Mouse (Mus musculus) hindbrain, embryonic 12.5 days (tissue): Measurements from ENCODE around the gene Foxs1. TPM values are rescaled to one million over a fixed set of nuclear protein-coding genes. Genes with fewer than 3 reads are reported as not detected.

ENCODE experiments used
- ATAC-seq: fragments of 200-750 bp; cut with Nextera tagmentation; 2 replicates; pipeline ENCODE4 v1.8.0; 2017; ENCODE audit warnings: moderate TSS enrichment; ENCODE audit not compliant: low FRiP score
- H3K27ac ChIP-seq: fragments of 300-500 bp; sonication (generic); 2 replicates; pipeline ENCODE4 v1.5.1; 2016; ENCODE audit warnings: mild to moderate bottlenecking
- H3K27me3 ChIP-seq: fragments of 300-500 bp; sonication (generic); 2 replicates; pipeline ENCODE4 v1.6.1; 2016; ENCODE audit warnings: mild to moderate bottlenecking
- H3K36me3 ChIP-seq: fragments of 300-500 bp; sonication (generic); 2 replicates; pipeline ENCODE4 v1.6.1; 2016; ENCODE audit warnings: mild to moderate bottlenecking
- H3K4me1 ChIP-seq: fragments of 300-500 bp; sonication (generic); 2 replicates; pipeline ENCODE4 v1.6.1; 2016
- H3K4me2 ChIP-seq: fragments of 300-500 bp; sonication (generic); replicated peaks from 2 replicates; pipeline ENCODE4 v1.6.1; 2016; ENCODE audit warnings: mild to moderate bottlenecking
- H3K4me3 ChIP-seq: fragments of 300-500 bp; sonication (generic); 2 replicates; pipeline ENCODE4 v1.5.1; 2016; ENCODE audit warnings: mild to moderate bottlenecking
- H3K9ac ChIP-seq: fragments of 300-500 bp; sonication (generic); 2 replicates; pipeline ENCODE4 v1.6.1; 2016; ENCODE audit warnings: mild to moderate bottlenecking, moderate library complexity
- H3K9me3 ChIP-seq: fragments of 300-500 bp; sonication (generic); replicated peaks from 2 replicates; pipeline ENCODE4 v1.6.1; 2016; ENCODE audit warnings: mild to moderate bottlenecking
- WGBS: fragments of 180-500 bp; shearing (Covaris S2); methylation state at CpG from one replicate; pipeline ENCODE4 v1.1.7; 2016; 5-methylcytosine and 5-hydroxymethylcytosine counted together
- polyA plus RNA-seq: library from polyadenylated mRNA; unstranded; fragments of >200 nt; fragmentation: Nextera tagmentation; extraction: Ambion mirVana; gene quantifications from 2 replicates; pipeline ENCODE4 v1.2.1, GENCODE M21; 2016

Gene Foxs1
- polyA plus RNA-seq = 1.3 and 2.5 TPM in 2 replicates

DNA sequence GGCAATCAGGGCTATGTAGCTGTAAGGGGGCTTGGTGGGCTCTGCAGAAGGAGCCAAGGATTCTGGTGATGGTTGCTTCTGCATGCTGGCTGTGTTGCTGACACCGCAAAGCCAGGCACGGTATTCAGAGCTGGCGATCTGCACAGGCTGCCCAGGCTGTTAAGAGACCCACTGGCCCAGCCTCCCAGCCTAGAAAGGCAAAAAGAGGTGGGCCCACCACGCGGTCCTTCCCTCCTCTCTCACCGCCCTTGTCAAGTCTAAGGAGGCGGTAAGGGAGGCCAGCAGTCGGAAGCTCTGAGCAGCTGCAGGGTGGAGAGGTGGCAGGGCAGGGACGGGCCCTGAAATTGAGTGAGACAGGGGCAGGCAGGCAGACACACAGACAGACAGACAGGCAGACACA, at the start of gene Foxs1:
TSS of gene Foxs1 (minus strand) at position 161 of the 400 bp plus-strand sequence.
- Histone ChIP-seq H3K4me1 (peaks cover 9% of the 10 kb centered on the region; the same call in 1 of the 2 replicates), H3K36me3 (no peaks in the 10 kb centered on the region), H3K4me2 (no peak within 1 kb of the TSS), H3K27ac (no peak within 1 kb of the TSS), H3K9ac (no peak within 1 kb of the TSS), H3K9me3 (no peaks in the 10 kb centered on the region), H3K4me3 (no peak within 1 kb of the TSS), H3K27me3 (peaks cover 13% of the 10 kb centered on the region; the same call in 1 of the 2 replicates)
- no peak for ATAC-seq
- 36% methylated on average over 9 of the region's 9 CpGs for WGBS

DNA sequence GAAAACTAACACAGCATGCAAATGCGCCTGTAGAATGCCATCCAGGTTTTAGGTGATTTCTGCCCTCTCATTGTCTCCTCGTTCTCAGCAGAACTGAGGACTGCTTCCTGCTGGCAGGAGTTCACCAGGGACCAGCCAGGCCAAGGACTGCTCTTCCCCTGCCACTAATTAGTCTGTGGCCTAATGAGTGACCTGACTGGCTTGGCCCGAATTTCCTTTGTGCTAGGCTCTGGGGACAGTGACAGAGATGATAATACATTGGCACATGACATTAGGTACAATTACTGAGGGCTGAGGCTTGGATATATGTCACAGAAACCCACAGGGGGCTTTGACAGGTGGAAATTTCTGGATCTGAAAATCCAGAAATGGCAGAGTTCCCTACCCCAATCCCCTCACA, 44.0 kb upstream of the Foxs1 start:
- no peaks in the 10 kb centered on the region for H3K4me1 ChIP-seq
- no peak overlapping the region for H3K9ac ChIP-seq
- no peak overlapping the region for H3K4me3 ChIP-seq
- H3K9me3 ChIP-seq = no peaks in the 10 kb centered on the region
- no peaks in the 10 kb centered on the region for H3K36me3 ChIP-seq
- H3K27ac ChIP-seq = no peak overlapping the region
- H3K4me2 ChIP-seq = no peak overlapping the region
- no peaks in the 10 kb centered on the region; the same call in 1 of the 2 replicates for H3K27me3 ChIP-seq
- 63% methylated on average over 3 of the region's 3 CpGs for WGBS
- no peak for ATAC-seq

DNA sequence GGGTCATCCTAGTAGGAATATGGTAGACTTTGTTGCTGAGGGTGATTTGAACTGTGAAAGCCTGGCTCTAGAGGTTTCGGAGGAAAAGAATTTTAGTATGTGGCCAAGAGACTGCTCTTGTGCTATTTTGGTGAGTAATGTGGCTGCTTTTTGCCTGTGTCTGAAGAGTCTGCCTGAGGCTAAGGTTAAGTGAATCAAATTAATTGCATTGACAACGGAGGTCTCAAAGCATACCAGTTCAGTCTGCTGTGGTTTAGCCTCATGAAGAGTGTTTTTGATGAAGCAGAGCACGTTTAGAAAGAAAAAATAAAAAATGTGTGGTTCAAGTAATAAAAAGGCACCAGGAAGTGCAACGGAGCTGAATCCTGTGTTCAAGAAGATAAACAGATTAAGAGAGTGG, 32.5 kb upstream of the Foxs1 start:
- no peak overlapping the region for H3K4me3 ChIP-seq
- no peaks in the 10 kb centered on the region for H3K9me3 ChIP-seq
- no peaks in the 10 kb centered on the region for H3K36me3 ChIP-seq
- no peak for ATAC-seq
- H3K27ac ChIP-seq = no peak overlapping the region
- H3K9ac ChIP-seq = no peak overlapping the region
- no peak overlapping the region for H3K4me2 ChIP-seq
- WGBS = 65% methylated on average over 4 of the region's 4 CpGs
- H3K4me1 ChIP-seq = 0 out of 2 replicates have a peak, but pooled peaks cover 3% of the 10 kb centered on the region
- no peaks in the 10 kb centered on the region for H3K27me3 ChIP-seq

DNA sequence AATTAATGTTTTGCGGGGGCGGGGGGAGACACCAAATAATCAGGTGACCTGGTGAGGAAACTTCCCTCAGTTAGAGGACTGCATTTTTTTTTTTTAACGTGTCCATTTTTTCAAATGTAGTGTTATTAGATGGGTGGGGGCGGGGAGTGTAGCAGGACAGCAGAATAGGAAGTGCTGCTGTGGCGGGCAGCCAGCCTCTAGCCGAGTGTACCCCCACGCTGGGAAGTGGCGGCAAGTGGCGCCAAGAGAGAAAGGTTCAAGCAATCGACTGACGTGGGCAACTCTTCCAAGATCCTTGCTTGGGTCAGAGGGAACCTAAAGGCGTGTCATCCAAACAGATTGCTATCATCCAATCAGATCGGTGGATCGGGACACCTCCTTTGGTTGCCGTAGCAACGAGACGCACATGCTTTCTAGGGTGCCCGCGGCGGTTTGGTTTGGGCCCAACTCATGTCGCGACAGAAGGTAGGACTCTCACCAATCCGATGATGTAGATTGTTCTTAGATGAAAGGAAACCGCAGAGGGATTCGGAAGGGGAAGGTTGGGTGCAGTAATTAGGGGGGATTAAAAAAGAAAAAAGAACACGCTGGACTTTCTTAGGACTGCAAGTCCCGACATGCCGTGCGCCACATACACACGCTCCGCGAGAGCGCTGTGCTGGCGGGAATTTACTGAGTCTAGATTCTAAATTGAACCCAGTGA, 29.2 kb upstream of the Foxs1 start, which contains the start of gene Ttll9:
TSS of gene Ttll9 (plus strand) at position 395 of the 703 bp plus-strand sequence.
- Histone ChIP-seq H3K27me3 (no peaks in the 10 kb centered on the region; the same call in none of the 2 replicates), H3K36me3 (no peaks in the 10 kb centered on the region), H3K4me3 (peak within 1 kb of the TSS; percentile 44), H3K27ac (no peak within 1 kb of the TSS), H3K4me1 (0 out of 2 replicates have a peak, but pooled peaks cover 3% of the 10 kb centered on the region), H3K9ac (peak within 1 kb of the TSS; percentile 56), H3K9me3 (no peaks in the 10 kb centered on the region), H3K4me2 (peak within 1 kb of the TSS; percentile 73)
- WGBS = 3% methylated on average over 34 of the region's 34 CpGs
- peak; percentile 96 for ATAC-seq

DNA sequence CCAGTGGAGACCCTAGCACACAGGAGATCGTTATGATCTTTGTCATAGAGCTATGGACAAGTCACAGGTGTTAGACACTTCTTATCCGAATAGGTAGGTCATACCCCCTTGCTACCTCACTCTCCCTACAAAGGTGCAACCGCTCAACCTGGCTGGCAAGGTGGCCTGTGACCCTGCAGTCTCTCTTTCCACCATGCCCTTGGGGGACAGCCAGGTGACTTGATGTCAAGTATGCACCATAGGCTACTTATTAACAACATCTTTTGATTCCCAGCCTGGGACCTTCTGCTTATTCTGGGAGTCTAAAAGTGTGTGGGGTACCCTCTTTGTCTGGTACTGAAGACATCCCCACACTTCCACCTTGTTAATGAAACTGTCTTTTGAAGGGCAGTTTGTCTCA, 25.1 kb upstream of the Foxs1 start:
- Histone ChIP-seq H3K9me3 (no peaks in the 10 kb centered on the region), H3K27ac (no peak overlapping the region), H3K4me2 (no peak overlapping the region), H3K9ac (no peak overlapping the region), H3K27me3 (peaks cover 6% of the 10 kb centered on the region), H3K4me3 (no peak overlapping the region), H3K4me1 (0 out of 2 replicates have a peak, but pooled peaks cover 3% of the 10 kb centered on the region), H3K36me3 (no peaks in the 10 kb centered on the region)
- 73% methylated on average over 3 of the region's 3 CpGs for WGBS
- ATAC-seq = no peak

DNA sequence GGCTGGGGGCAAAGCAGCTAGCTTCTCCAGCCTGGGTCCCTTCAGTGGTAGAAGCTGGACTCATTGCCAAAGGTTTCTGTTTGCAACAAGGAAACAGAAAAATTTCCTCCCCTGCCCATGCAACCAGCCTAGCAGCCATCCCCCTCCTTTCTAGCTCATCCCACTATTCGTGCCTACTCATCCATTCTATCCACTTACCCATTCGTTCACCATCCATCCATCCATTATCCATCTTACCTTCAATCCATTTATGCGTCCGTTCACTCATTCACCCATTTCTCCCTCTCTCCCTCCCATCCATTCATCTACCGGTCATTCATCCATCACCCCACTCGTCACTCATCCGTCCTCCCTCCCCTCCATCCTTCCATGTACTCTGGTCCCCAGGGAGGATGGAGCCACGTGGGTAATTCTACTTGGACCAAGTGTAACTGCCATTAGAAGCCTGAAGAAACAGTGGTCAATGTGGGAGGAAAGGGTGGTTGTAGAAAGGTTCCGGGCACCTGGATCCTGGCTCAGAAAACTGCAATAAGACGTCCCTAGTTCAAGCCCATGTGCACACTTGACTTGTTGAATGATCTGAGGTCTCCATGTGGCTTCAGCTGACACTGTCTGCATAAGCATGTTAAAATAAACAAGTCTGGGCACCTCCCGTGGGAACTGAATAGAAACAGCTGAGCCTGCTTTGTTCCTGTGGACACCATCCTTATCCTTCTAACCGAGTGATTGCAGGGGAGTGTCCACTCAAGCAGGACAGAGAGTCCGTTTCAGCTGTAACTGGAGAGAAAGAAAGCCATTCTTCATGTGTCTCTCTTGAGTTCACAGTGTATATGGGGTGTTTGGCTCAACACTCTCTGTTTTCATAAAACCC, 19.1 kb upstream of the Foxs1 start:
- Histone ChIP-seq H3K27ac (peak overlapping the region; percentile 74), H3K4me2 (peak overlapping the region; percentile 96), H3K9me3 (no peaks in the 10 kb centered on the region), H3K4me3 (peak overlapping the region; percentile 53), H3K36me3 (no peaks in the 10 kb centered on the region), H3K27me3 (peaks cover 53% of the 10 kb centered on the region), H3K9ac (peak overlapping the region; percentile 65), H3K4me1 (peaks cover 20% of the 10 kb centered on the region)
- peak; percentile 50 for ATAC-seq
- 11% methylated on average over 13 of the region's 13 CpGs for WGBS

DNA sequence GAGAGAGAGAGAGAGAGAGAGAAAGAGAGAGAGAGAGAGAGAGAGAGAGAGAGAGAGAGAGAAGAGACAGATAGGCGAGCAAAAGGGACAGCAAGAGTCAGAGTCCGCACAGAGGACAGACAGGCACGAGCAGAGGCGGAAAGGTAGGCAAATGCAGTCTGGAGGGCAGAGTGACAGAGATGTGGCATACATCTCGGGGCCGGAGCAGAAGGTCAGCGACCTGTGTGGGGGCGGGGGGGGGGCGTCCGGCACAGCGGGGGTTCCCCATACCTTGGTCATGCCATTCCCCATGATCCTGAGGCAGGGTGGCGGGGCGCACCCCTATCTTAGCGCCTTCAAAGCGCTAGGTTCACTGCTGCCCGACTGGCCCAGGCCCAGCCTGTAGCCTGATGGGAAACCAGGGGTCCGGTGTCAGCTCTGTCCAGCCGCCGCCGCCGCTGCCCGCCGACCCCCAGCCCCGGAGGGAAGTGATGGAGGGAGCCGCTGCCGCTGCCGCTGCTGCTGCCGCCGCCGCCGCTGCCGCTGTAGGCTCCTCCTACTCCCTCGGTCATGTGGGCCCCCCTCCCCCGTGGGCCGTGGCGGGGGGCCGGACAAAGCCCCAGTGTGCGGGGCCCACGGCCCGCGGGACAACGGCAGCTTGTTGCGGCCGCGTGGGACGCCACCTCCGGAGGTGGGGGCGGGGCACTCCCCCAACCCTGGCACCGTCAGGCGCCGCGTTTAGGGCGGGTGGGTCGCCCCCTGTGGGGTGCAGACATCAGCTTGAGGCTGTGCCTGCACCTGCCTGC, 18.2 kb upstream of the Foxs1 start, which contains the start of gene Dusp15:
TSS of gene Dusp15 (minus strand) at position 634 of the 785 bp plus-strand sequence.
- WGBS = under 1% methylated on average over 44 of the region's 54 CpGs

DNA sequence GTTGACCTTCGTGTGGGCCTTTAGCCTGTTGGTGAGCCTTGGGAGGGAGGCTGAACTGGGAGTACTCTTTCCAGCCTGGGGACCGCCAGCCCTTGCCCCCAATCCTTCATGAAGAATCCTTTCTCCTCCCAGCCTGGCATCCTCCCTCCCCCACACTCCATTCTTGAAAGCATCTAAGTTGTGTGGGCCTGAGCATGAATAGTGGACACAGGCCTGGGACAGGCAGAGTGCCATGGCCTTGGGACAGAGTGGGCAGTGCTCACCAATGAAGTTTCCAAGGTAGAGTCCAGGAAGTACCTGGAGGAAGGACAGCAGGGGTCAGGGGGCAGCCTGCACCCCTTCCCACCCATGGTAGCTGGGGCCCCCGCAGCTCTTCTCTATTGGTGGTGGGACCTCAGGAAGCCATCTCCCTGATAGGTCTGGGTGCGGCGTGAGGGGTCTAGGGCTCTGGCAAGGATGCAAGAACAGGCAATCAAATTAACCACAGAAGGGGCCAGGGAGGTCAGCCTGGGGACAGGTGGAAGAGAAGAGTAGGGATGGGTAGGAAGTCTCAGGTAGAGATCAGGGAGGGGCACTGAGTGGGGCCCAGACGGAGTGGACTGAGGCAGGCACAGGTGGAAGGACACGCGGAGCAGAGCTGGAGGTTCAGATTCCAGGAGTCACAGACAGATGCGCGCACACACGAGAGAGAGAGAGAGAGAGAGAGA, 17.5 kb upstream of the Foxs1 start:
- Histone ChIP-seq H3K36me3 (no peaks in the 10 kb centered on the region), H3K27me3 (peaks cover 67% of the 10 kb centered on the region), H3K4me3 (peak overlapping the region; percentile 53), H3K9me3 (no peaks in the 10 kb centered on the region), H3K27ac (no peak overlapping the region), H3K4me2 (peak overlapping the region; percentile 96), H3K9ac (peak overlapping the region; percentile 65; the same call in 1 of the 2 replicates), H3K4me1 (peaks cover 23% of the 10 kb centered on the region)
- WGBS = 40% methylated on average over 11 of the region's 11 CpGs
- 0 out of 2 replicates have a peak, but pooled peaks have one; percentile 34 for ATAC-seq

More for the DNA sequence above, 18.2 kb upstream of the Foxs1 start, which contains the start of gene Dusp15:
- peak; percentile 80 for ATAC-seq
- peak within 1 kb of the TSS; percentile 53 for H3K4me3 ChIP-seq
- H3K9ac ChIP-seq = peak within 1 kb of the TSS; percentile 65
- H3K4me2 ChIP-seq = peak within 1 kb of the TSS; percentile 96
- H3K27me3 ChIP-seq = peaks cover 60% of the 10 kb centered on the region
- no peaks in the 10 kb centered on the region for H3K36me3 ChIP-seq
- peaks cover 23% of the 10 kb centered on the region for H3K4me1 ChIP-seq
- H3K9me3 ChIP-seq = no peaks in the 10 kb centered on the region
- H3K27ac ChIP-seq = peak within 1 kb of the TSS; percentile 74

DNA sequence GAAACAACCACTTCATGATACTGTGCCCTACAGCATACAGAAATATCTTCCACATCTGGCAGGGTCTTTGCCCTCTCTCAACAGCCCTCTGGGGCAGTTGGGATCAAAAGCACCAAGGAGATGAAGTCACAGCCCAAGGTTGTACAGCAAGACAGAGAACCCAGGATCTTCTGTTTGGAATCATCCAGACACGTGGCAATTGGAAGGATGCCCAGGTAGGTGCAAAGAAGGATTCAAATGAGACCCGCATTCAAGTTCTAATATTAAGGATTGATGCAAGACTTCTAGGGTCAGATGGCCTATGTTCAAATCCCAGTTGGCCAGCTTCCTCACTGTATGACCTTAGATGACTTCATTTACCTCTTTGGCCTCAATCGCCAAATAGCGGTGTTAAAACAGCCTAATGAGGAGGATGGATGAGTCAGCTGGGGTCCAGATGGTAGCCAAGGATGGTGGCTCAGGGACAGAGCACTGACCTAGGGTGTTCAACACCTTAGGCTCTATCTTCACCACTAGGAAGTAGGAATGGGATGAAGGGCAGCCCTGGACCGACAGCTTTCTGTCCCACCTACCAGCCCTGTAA, 15.5 kb upstream of the Foxs1 start:
- 86% methylated on average over 5 of the region's 5 CpGs for WGBS
- Histone ChIP-seq H3K36me3 (no peaks in the 10 kb centered on the region), H3K4me1 (peaks cover 23% of the 10 kb centered on the region), H3K27me3 (peaks cover 81% of the 10 kb centered on the region), H3K9me3 (no peaks in the 10 kb centered on the region), H3K4me2 (no peak overlapping the region), H3K27ac (no peak overlapping the region), H3K9ac (no peak overlapping the region), H3K4me3 (no peak overlapping the region)
- no peak for ATAC-seq

DNA sequence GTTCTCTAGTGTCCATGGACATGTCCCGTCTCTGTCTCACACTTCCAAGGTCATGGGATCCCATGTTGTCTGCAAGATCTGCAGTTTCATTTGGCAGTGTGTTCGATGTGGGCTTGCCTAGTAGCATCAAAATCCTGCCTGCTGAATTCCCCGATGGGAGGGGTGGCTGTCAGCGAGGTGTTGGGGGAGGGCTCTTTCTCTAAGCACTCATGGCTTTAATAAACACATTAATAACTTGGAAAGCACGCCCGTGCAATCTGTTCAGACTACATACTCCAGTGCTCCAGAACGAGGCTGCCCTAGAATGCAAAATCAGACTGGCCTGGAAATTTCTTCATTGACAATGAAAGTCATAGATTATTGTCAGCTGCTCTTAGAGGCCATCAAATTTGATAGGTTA, 14.1 kb upstream of the Foxs1 start:
- H3K4me3 ChIP-seq = no peak overlapping the region
- 52% methylated on average over 7 of the region's 7 CpGs for WGBS
- no peak overlapping the region for H3K27ac ChIP-seq
- peaks cover 94% of the 10 kb centered on the region for H3K27me3 ChIP-seq
- H3K9ac ChIP-seq = no peak overlapping the region
- ATAC-seq = no peak
- H3K4me2 ChIP-seq = no peak overlapping the region
- peaks cover 30% of the 10 kb centered on the region for H3K4me1 ChIP-seq
- H3K36me3 ChIP-seq = no peaks in the 10 kb centered on the region
- H3K9me3 ChIP-seq = no peaks in the 10 kb centered on the region

DNA sequence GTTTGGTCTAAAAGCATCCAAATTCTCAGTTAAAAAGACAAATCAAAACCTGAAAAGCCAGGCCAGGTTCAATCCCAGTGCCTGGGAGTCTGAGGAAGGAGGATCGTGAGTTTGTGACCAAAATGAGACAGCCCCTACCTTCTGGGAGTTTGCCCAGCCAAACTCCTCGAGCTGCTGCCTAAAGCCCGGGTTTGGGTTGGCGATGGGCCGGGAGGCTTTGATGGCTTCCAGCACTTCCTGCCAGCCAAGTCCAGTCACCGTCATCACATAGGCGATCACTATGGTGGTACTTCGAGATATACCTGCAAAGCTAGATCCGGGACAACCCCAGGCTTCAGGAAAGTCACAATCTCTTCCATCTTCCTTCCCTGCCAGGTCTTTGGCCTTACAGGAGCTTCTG, 11.0 kb upstream of the Foxs1 start:
- Histone ChIP-seq H3K27me3 (peaks cover 87% of the 10 kb centered on the region), H3K27ac (no peak overlapping the region), H3K9me3 (no peaks in the 10 kb centered on the region), H3K4me2 (no peak overlapping the region), H3K4me1 (peaks cover 14% of the 10 kb centered on the region), H3K4me3 (no peak overlapping the region), H3K36me3 (no peaks in the 10 kb centered on the region), H3K9ac (no peak overlapping the region)
- 59% methylated on average over 9 of the region's 9 CpGs for WGBS
- no peak for ATAC-seq
